Mouse (Mus musculus) stomach, postnatal 0 days (tissue): ENCODE results near the gene Gm12169. TPM values are rescaled to one million over a fixed set of nuclear protein-coding genes. Genes with fewer than 3 reads are reported as not detected.

Source experiments
- ATAC-seq: fragments of 200-750 bp; cut with Nextera tagmentation; 2 replicates; pipeline ENCODE4 v1.8.0; 2017; ENCODE audit not compliant: low FRiP score, low TSS enrichment
- DNase-seq: peaks from one replicate; pipeline ENCODE4 v3.0.0-alpha.2; 2016; ENCODE audit warnings: low spot score
- H3K27ac ChIP-seq: fragments of 300-500 bp; sonication (generic); replicated peaks from 2 replicates; pipeline ENCODE4 v1.5.1; 2014; ENCODE audit warnings: mild to moderate bottlenecking, control low read depth
- H3K27me3 ChIP-seq: fragments of 300-500 bp; sonication (generic); 2 replicates; pipeline ENCODE4 v1.6.1; 2014; ENCODE audit warnings: low read length; ENCODE audit not compliant: control insufficient read depth, insufficient read depth
- H3K36me3 ChIP-seq: fragments of 300-500 bp; sonication (generic); 2 replicates; pipeline ENCODE4 v1.6.1; 2014; ENCODE audit warnings: low read length, mixed read lengths; ENCODE audit not compliant: control insufficient read depth, insufficient read depth
- H3K4me1 ChIP-seq: fragments of 300-500 bp; sonication (generic); replicated peaks from 2 replicates; pipeline ENCODE4 v1.6.1; 2014; ENCODE audit warnings: antibody characterized with exemption; ENCODE audit not compliant: control insufficient read depth, insufficient read depth
- H3K4me2 ChIP-seq: fragments of 300-500 bp; sonication (generic); replicated peaks from 2 replicates; pipeline ENCODE4 v1.6.1; 2014; ENCODE audit warnings: low read depth, mild to moderate bottlenecking, control low read depth, moderate library complexity
- H3K4me3 ChIP-seq: fragments of 300-500 bp; sonication (generic); 2 replicates; pipeline ENCODE4 v1.5.1; 2014; ENCODE audit warnings: low read depth, low read length, control low read depth
- H3K9ac ChIP-seq: fragments of 300-500 bp; sonication (generic); 2 replicates; pipeline ENCODE4 v1.6.1; 2014; ENCODE audit warnings: mild to moderate bottlenecking, low read length, control low read depth, mixed read lengths
- H3K9me3 ChIP-seq: fragments of 300-500 bp; sonication (generic); 2 replicates; pipeline ENCODE4 v1.6.1; 2016; ENCODE audit warnings: low read length; ENCODE audit not compliant: control insufficient read depth
- CTCF ChIP-seq: IDR thresholded peaks from 2 replicates; pipeline ENCODE4 v1.5.1; 2016; ENCODE audit warnings: antibody characterized with exemption, low read depth, mild to moderate bottlenecking, moderate library complexity
- EP300 ChIP-seq: optimal IDR thresholded peaks from 2 replicates; pipeline ENCODE3; 2016; ENCODE audit warnings: antibody characterized with exemption
- WGBS: fragments of 180-500 bp; shearing (Covaris S2); extraction: QIAGEN DNeasy Blood & Tissue Kit; methylation state at CpG from one replicate; pipeline ENCODE4 v1.1.7; 2014; 5-methylcytosine and 5-hydroxymethylcytosine counted together
- polyA plus RNA-seq: library from polyadenylated mRNA; unstranded; fragments of >200 nt; fragmentation: Nextera tagmentation; extraction: Ambion mirVana; gene quantifications from 2 replicates; pipeline ENCODE4 v1.2.1, GENCODE M21; 2015

Gene Gm12169
- polyA plus RNA-seq, 1 experiment from 2014 or later, result not detected

DNA sequence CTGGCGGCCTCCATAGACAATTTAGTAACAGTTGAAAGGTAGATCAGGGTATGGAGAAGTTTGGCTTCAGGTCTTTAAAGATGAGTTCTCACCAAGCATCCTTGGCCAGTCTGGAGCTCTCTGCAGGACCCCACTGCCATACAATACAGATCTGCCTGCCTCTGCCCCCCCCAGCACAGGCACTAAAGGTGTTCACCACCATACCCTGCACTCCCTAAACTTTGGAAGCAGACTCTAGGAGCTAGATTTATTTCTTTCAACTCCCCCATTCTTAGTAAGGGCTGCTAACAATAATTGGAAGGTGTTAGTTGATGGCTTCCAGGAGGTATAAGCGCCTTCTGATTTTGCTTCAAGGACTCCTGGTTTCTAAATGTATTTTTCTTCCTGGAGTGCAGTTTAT, 19.5 kb downstream of the Gm12169 start:
- Histone ChIP-seq H3K4me3 (no peak overlapping the region), H3K27ac (no peak overlapping the region), H3K4me2 (no peak overlapping the region), H3K27me3 (no peaks in the 10 kb centered on the region), H3K9me3 (no peaks in the 10 kb centered on the region), H3K4me1 (no peaks in the 10 kb centered on the region), H3K9ac (no peak overlapping the region), H3K36me3 (no peaks in the 10 kb centered on the region)
- TF ChIP-seq EP300 (no peak), CTCF (no peak)
- ATAC-seq (no peak), DNase-seq (no peak)
- WGBS, result 84% methylated on average over 2 of the region's 2 CpGs

DNA sequence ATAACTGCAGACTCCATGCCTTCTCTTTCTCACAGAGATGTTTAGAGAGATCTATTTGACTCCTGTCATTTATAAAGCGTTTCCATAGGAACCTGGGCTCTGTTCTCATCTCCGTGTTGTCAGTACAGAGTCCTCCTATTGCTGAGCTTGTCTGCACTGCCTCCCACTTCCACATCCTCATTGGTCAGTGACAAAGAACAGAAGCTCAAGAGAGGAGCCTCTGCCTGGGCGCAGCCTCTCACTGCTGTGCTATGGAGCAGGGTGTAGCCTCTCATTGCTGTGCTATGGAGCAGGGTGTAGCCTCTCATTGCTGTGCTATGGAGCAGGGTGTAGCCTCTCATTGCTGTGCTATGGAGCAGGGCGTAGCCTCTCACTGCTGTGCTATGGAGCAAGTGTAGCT, 25.7 kb downstream of the Gm12169 start:
- Histone ChIP-seq H3K4me3 (no peak overlapping the region), H3K4me2 (no peak overlapping the region), H3K9me3 (no peaks in the 10 kb centered on the region), H3K27me3 (no peaks in the 10 kb centered on the region), H3K36me3 (no peaks in the 10 kb centered on the region), H3K27ac (no peak overlapping the region), H3K4me1 (no peaks in the 10 kb centered on the region), H3K9ac (no peak overlapping the region)
- WGBS, result 79% methylated on average over 4 of the region's 4 CpGs
- no peak for ATAC-seq
- TF ChIP-seq EP300, result no peak
- no peak for TF ChIP-seq CTCF
- DNase-seq, result no peak

DNA sequence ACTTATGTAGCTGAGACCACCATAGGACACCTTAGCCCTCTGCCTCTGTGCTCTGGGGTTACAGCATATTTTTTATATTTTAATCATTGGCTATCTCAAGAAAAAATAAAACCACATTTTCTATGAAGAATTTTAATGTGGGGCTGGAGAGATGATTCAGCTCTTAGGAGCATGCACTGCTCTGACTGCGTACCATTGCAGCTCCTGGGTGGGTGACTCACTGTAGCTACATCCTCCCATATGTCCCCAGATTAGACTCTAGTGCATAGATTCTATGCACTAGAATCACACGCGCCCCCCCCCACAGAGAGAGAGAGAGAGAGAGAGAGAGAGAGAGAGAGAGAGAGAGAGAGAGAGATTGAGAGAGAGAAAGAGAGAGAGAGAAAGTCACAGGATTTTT, 28.7 kb downstream of the Gm12169 start:
- H3K4me1 ChIP-seq, result no peaks in the 10 kb centered on the region
- no peak overlapping the region for H3K4me2 ChIP-seq
- TF ChIP-seq CTCF, result no peak
- TF ChIP-seq EP300, result no peak
- no peak overlapping the region for H3K9ac ChIP-seq
- no peak for ATAC-seq
- H3K36me3 ChIP-seq, result no peaks in the 10 kb centered on the region
- DNase-seq, result no peak
- no peak overlapping the region for H3K27ac ChIP-seq
- no peaks in the 10 kb centered on the region for H3K27me3 ChIP-seq
- H3K4me3 ChIP-seq, result no peak overlapping the region
- 91% methylated on average over 3 of the region's 3 CpGs for WGBS
- H3K9me3 ChIP-seq, result no peaks in the 10 kb centered on the region

- H3K4me3 ChIP-seq, result no peak overlapping the region
- no peak for DNase-seq
- no peaks in the 10 kb centered on the region for H3K27me3 ChIP-seq
- no peaks in the 10 kb centered on the region for H3K4me1 ChIP-seq
- no peaks in the 10 kb centered on the region for H3K9me3 ChIP-seq
- no peak overlapping the region for H3K9ac ChIP-seq
- H3K36me3 ChIP-seq, result no peaks in the 10 kb centered on the region
- H3K27ac ChIP-seq, result no peak overlapping the region
- WGBS, result 81% methylated on average over 4 of the region's 4 CpGs
- TF ChIP-seq CTCF (no peak), EP300 (no peak)
- no peak overlapping the region for H3K4me2 ChIP-seq
- ATAC-seq, result no peak
These were observed 37.1 kb downstream of the Gm12169 start for GRCm38 (mm10) chr11:46561096-46561495.

GRCm38 (mm10) chr11:46564671-46565070, 40.7 kb downstream of the Gm12169 start:
- DNase-seq (no peak), ATAC-seq (no peak)
- TF ChIP-seq CTCF, result no peak
- no peak for TF ChIP-seq EP300
- 52% methylated on average over 1 of the region's 1 CpGs for WGBS
- Histone ChIP-seq H3K4me3 (no peak overlapping the region), H3K9ac (no peak overlapping the region), H3K9me3 (no peaks in the 10 kb centered on the region), H3K27me3 (no peaks in the 10 kb centered on the region), H3K4me1 (no peaks in the 10 kb centered on the region), H3K4me2 (no peak overlapping the region), H3K27ac (no peak overlapping the region), H3K36me3 (no peaks in the 10 kb centered on the region)

DNA sequence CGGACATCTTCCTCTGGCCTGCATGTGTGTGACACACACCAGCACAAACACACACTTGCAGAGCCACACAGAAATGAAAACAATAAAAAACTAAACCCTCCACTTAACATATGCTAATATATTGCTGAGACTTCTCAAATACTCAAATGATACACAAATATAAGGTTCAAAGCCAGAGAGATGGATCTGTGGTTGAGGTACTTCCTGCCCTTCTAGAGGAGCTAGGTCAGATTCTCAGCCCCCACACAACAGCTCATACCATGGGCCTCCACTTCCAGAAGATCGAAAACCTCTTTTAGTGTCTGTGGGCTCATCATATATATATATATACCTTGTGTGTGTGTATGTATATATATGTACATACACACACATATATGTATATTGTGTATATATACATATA, 42.0 kb downstream of the Gm12169 start:
- H3K36me3 ChIP-seq, result no peaks in the 10 kb centered on the region
- WGBS, result 93% methylated on average over 2 of the region's 2 CpGs
- no peaks in the 10 kb centered on the region for H3K9me3 ChIP-seq
- H3K9ac ChIP-seq, result no peak overlapping the region
- DNase-seq (no peak), ATAC-seq (no peak)
- no peaks in the 10 kb centered on the region for H3K27me3 ChIP-seq
- no peak overlapping the region for H3K4me3 ChIP-seq
- TF ChIP-seq EP300 (no peak), CTCF (no peak)
- no peak overlapping the region for H3K4me2 ChIP-seq
- no peak overlapping the region for H3K27ac ChIP-seq
- no peaks in the 10 kb centered on the region for H3K4me1 ChIP-seq
